Mouse (Mus musculus) spleen, postnatal 14 days (tissue): ENCODE measurements around the gene Gadl1.

Experiments
- DNase-seq, 2 experiments: peaks; one replicate each; pipeline ENCODE4 v3.0.0; 2021 to 2022; ENCODE audit warnings: low spot score in 2 of 2

The Gadl1 gene

DNA sequence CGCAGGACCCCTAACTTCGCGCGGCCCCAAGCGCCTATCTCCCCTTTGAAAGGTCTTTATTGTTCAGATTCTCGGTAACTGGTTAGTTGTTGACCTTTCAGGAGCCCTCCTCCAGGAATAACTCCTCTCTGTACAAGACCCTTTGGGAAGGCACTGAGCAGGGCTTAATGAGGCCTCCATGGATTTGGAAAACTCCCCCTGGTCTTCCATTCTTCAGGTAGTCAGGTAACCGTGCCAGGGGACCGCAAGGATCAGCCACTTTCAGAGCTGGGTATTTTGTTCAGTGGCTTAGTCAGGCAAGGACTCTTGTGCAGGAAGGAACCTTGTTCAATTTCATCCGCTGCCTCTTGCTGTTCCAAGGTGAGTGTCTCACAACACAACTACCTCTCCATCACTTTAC, at the start of gene Gadl1:
Gene Gadl1 (plus strand): TSS at position 301 of the 400 bp plus-strand sequence.
- no peak for DNase-seq

DNA sequence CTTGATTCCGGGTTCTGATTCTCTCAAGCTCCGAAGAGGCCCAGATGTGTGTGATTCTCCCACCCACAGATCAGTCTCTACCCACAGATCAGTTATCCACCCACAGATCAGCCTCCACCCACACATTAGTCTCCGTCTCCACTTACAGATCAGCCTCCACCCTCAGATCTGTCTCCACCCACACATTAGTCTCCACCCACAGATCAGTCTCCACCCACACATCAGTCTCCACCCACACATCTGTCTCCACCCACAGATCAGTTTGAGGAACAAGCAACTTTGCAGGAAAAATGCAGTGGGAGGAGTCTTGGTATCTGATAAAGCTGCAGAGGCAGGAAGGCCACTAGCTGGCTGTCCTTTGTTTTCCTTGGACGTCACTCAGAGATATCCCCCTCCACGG, 46.5 kb upstream of the Gadl1 start:
- DNase-seq: no peak

DNA sequence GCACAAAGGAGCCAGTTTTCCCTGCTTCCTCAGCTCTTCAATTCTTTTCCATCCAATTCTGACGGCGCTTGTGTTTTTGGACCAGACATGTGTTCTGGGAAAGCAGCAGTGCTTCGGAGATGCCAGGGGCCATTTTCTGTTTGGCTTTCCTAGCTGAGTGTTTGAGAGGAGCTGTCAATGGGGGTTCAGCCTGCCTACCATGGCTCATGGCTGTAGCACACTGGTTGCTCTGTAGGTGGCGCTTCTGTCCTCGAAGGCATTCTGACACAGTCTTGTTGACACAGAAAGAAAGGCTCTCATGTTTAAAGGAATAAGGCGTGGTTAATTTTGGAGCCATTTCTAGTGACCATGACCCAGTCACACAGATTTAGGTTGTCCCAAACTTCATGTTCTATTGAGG, 45.9 kb upstream of the Gadl1 start:
- DNase-seq: no peak

DNA sequence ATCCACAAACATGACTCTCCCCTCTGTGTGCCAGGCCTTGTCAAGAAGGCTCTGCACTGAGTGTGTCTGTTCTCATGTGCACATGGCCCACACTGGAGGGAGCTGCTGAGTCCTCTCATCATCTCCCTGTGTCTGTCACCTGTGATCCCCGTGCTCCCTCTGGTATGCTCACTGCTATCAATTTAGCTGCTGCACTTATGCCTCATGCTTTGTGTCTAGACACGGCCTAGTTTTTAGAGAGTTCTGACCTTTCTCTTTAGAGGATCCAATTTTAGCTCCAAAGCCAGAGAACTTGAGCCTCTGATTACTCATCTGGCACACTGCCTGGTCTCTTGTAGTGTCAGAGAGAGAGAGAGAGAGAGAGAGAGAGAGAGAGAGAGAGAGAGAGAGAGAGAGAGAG, 42.0 kb upstream of the Gadl1 start:
- no peak for DNase-seq

DNA sequence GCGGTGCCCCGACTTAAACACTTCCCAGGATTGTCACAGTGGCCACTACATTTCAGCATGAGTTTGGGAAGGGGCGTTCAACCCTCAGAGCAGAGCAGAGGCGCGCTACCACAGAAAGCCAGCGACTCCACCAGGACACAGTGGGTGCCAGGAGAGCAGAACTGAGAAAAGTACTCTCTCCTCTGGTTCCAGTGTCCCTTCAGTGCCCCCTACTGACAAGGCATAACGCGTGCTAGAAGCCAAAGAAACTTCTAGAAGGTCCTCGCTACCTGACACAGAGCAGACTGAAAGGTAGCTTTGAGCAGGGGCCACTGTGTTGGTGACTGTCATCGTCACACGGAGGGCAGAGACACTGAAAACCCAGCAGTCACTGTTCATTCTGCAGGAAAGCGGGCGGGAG, 39.1 kb upstream of the Gadl1 start:
- no peak for DNase-seq

DNA sequence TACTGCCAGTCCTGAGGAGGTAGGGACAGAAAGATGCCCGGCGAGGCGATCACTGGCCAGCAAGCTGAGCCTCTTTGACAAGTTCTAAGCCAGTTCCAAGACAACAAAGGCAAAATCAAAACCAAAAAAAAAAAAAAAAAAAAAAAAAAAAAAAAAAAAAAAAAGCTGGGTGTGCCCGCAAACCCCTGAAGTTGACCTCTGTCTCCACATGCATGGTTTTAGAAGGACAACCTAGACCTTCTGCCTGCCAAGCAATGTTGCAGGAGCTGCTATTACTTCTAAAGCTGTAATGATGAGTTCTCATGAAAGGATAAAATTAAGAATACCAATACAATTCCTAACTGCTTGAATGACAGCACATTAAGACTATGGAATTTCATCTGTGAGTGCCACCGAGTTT, 38.6 kb upstream of the Gadl1 start:
- DNase-seq: no peak

DNA sequence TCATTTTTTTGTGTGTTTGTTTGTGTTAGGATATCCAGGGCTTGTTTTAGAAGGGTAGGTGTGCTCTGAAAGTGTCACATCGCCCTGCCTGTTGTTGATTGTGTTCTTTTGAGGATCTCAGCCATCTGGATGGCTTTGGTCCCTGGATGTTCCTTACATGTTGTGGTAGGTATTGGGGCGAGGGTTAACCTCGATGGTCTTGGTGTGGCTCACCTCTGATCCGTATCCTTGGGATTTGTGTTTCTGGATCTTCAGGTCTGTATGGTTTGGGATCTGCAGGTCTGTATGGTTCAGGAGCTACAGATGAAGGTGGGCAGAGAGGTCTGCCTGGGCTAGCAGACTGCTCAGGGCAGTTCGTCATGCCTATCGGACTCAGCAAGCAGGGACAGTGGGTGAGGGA, 28.8 kb upstream of the Gadl1 start:
- no peak for DNase-seq

DNA sequence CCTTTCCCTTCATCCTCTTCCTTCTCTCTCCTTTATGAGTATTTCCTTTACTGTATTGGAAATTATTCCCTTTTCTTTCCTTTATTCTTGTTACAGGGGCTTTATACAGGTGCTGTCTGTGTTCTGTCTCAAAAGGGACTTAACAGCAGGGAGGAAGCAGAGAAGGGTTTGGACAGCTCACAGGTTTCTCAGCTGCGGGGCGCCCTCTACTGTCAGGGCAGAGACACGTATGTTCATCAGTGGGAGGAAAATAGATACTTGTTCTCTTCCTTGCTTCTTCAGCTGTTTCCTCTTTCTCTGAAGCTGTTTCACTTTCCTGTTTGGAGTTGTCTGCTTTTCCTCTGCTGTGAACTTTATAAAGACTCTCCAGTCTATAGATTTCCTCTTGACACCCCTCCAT, 28.1 kb upstream of the Gadl1 start:
- DNase-seq: peak in 1 of 2 experiments; percentile 14

DNA sequence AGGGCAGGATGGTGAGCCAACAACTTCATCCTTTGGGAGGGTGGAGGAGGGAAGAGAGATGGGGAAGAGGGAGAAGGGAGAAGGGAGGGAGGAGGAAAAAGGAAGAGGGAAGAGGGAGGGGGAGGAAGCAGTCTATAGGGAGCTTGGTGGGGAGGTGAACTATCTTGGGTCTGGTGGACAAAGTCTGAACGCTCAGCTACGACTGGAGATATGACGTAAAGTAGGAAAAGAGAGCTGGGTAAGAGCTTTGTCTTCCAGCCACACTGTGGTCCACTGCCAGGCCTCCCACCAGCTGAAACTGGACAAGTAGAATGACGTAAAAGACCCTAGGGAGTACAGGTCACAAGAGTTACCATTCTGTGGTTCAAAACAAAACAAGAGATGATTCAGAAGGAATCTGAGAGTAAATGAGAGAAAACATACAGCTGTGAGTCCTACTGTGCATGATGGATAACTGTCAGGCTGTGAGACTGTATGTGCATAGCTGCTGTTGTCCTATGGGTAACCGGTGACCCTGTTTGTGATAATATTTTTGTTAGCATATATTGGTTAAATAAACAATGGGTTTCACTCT, 26.5 kb upstream of the Gadl1 start:
- DNase-seq: no peak

DNA sequence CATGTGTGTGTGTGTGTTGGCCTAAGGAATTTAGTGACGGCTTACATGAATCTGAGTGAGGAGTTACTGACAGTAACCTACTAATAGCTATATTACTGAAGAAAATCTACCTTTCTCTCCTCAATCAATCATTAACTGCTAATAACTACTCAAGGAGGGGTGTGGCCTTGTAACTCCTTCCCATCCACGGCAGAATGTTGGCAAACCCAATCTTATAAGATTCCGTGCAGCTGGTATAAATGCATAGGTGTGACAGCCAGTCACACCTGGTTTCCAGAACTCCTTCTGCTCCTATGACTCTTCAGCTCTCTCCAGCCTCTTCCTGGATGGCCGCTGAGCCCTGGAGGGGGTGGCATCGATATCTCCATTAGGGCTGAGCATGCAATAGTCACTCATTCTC, 25.8 kb upstream of the Gadl1 start:
- no peak for DNase-seq

DNA sequence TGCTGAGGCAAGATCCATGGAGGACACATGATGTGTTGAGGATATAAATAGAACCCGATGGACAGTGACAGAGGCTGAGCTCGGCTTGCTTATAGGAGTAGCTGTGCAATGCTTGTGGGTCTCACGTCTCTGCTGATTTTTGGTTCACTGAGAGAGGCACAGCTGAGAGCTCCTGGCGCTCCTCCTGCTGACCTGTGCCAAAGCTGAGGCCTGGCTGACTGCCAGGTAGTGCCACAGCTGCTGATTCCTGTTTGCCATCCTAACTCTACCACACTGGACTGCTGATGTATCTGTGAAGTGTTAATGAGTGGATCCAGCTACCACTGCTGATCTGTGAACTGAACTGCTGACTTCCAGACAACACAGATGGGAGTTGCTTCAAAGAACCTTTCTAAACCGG, 21.7 kb upstream of the Gadl1 start:
- DNase-seq: no peak

DNA sequence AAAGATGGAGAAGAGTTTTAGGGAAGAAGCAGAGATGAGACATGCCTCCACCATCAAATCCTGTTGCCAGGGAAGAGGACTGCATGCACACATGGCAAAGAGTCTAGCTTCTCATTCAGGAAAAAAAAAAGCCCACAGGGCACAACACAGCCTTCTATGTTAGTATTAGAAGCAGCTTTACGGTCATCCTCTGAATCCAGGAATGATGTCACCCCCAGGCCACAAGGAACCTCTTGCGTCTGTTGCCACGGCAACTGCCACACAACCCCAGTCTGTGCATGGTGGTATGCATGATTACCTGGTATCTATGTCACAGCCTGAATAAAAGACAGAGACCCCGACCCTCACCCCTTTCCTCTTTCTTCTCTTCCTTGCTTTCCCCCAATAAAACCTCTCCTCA, 16.1 kb upstream of the Gadl1 start:
- no peak for DNase-seq

DNA sequence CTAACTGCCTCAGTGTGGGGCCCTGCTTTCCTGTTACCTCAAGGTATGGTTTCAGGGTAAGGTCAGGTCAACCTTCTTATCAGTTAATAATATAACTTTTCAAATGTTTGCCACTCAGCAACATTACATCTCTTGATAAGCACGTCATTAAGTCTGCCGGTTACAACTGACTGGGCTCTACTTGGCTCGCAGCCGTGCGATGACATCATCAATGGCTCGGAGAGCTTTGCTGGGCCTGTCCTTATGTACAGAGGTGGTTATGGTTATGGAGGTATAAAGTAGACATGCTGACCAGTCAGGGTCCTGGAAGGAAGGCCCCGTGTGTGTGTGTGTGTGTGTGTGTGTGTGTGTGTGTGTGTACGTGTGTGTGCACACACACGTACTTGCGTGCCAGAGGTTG, 15.3 kb upstream of the Gadl1 start:
- no peak for DNase-seq

DNA sequence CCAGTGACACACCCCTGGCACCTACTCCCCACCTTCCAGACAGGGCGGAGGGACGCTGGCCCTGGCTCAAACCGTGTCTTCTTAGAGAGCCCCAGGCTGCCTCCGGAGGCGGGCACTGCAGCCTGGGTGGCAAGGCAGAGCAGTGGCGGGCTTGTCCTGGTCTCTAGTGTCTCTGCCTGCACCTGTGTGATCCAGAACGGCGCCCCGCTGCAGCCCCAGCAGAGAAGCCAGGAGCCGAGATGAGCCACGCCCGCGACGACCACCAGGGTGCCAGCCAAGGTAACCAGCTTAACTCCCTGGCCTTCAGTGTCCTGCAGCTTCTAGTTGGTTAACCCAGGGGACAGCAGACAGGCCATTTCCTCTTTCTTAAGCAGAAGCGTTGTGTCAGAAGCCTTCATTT, 930 bp upstream of the Gadl1 start:
- DNase-seq: no peak

DNA sequence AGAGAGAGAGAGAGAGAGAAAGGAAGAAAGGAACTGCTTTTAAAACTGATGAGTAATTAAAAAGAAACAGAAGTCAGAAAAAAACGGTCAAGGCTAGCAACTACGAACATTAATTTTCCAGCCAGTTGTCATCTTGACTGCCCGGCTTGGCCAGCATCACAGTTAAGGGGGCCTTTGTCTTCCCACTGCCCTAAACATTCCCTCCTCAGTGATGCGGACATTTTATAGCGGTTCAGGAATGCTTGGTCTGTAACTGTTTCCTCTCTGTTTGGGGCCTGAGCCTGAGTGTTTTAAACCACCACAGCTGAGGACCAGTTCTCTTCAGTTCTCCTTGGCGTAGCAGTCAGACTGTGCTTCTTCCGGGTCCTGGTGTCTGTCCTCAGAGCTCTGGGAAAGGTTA, 4.8 kb downstream of the Gadl1 start:
- no peak for DNase-seq

DNA sequence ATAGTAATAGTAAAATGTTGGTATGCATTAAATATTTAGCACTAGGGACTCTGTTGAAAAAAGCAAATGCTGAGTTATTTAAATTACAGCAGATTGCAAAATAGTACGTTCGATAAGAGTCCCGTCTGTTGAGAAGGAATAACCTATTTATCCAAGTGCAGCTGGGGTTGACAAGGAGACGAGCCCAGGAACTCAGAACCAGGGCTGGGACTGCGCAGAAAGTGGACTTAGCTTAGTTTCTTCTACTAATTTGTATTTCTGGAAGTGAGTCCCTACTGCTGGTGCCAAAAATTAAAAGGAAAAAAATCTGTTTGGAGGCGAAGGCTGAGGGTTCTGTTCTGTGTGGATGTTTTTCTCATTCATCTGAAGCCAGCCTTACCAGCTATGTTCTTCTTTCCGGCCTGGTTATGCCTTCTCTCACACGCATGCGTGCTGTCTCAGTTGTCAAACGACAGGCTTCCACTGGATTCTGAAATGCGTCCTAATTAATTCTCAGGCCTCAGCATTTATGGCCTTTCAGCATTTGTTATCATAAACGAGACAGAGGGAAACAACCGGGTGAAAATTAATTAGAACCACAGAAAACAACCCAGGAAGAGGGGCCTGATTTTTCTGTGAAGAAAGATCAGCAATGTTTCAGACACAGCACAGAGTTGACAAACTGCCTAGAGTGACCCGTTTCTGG, 6.5 kb downstream of the Gadl1 start:
- no peak for DNase-seq

DNA sequence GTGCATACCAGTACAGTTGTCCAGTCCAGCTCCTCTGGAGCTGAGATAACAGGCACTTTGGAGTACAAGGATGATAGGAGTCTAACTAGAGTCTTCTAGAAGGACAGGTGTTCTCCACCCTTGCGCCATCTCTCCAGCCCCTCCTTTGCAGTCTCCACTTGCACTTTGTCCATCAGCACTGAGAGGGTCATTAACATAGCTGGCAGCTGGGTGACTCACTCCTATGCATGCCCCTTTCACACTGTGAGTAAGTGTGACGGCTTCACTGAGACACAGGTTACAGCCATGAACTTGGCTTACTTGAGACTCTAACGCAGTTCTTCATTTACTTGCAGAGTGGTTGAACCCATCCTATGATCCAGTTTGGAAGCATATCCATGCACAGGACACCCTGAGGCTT, 10.5 kb downstream of the Gadl1 start:
- DNase-seq: no peak

DNA sequence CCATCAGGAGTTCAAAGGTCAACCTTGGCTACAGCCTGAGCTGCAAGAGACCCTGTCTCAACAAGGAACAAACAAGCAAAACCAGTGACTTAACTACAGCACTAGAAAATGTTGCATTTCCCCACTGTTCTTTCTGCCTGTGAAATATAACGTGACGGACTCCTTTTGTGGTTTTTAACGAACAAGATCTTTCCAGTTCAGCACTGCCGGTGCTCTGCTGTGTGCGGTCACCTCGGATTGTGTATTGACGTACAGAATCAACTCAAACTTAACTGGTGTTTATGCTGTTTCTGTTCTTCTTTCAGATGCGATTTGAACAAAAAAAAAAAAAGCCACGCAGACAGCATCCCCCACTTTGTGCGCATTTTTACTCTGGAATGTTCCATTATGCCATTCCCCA, 13.4 kb downstream of the Gadl1 start:
- DNase-seq: no peak

DNA sequence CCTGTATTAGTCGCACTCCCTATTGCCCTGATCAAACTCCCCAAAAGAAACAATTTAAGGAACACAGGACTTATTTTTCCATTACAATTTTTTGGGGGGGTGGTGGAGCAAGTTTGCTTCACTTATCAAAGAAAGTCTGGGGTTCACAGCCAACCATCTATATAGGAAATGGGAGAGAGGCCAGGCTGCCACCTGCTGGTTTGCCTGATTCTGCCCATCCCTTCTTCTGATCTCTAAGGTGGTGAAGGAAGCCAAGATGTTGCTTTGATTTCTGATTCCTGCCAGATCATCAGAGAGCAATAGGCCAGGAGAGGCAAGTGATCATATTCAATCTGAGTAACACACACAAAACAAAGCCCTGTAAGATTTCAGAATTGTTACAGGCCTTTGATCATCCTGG, 14.8 kb downstream of the Gadl1 start:
- no peak for DNase-seq

DNA sequence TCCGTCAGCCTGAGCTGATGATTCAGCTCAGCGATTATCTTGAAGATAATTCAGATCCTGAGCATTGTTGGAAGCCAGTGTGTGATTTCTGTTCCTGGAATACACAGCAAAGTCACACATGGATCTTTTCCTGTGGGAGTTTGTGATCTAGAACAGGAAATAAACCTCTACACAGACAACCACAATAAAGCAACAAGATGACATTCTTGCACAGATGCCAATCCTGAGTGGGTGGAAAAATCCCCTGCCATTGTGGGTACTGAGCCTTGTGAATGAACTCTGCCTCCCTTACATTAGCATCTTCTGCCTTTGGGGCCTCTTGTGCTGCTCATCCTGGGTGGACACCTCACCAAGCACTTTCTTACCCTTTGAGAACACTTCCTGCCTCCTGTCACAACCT, 22.5 kb downstream of the Gadl1 start:
- no peak for DNase-seq

DNA sequence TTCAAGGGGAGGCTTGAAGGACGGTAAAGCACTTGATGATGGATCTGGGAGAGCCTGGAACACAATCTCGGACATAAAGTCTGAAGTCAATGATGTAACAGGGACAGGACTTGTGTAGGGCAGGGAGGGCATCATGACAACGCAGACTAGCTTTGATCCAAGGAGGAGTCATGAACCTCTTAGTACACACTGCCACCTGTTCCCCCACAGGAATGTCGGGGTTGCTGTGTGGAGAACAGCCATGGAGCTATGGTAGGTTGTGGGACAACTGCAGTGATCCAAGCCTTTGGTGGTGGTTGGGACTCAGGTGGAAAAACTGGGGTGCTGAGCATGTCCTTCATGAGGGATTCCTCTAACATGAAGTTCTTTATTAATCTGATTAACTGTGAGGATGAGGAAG, 23.5 kb downstream of the Gadl1 start:
- DNase-seq: no peak

DNA sequence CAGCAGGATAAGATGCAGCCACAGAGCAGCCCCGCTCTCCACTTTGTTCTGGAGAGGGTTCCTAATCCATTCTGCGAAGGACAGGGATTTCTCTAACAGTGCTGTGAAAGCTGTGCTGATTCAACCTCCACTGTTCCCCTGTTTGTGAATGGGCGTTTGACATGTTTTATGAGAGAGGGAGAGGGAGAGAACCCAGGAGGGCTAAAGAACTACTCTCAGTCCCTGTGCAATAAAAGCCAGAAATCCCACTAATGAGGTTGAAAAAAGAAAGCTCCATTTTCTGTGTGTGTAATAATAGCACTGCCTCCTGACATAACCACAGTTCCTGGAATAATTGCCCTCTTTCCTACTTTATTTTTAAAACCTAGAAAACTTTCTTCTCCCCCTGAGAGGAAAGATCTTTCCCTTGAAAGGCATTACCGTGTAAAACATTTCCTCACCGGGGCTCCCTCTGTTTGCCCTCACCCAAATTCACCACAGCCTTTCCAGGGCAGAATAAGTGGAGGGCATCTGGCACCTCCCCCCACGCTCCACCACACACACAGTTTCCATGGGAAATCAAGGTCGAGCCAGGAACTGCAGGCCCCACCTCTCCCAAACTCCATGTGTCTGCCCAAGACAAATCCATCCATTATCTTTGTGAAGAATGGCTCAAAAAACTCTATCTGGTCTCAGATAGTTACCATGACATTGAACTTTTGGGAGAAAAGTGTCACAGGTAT, 24.1 kb downstream of the Gadl1 start:
- DNase-seq: no peak

DNA sequence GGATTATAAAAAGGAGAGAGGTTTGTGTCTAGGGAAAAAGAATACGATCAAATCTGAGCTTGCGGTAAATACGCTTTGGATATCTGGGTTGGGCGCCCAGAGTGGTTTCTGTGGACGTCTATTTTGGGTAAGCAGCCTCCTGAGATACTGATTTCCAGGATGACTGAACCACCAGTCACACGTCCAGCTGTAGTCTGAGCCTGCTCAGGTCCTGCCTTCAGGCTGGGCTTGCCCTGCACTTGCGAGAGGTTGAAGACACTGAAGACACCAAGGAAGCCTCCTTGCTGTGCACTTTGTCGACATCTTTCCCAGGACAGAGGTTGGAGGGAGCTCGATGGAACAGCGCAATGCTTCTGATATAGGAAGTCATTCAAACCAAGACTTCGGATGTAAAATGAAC, 25.0 kb downstream of the Gadl1 start:
- DNase-seq: no peak

DNA sequence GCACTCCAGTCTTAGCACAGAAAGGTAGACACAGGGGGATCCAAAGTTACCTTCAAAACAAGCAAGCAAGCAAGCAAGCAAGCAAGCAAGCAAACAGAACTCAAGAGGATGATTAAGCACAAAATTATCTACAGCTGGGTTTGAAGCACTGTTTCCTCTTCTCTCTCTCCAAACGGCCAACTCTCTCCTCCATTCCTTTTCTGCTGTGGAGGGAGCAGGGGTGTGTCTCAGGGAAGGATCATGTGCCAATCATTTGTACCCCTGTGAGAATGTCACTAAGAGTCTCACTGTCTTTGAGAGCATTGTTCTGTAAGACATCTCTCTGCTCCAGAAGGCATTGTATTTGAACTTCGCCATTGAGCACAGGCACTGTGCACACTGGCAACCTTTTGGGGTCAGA, 27.1 kb downstream of the Gadl1 start:
- no peak for DNase-seq
